Mouse (Mus musculus) thymus, adult 2 months (tissue): ENCODE data around the gene Agmat.

Experiments
- CTCF ChIP-seq: fragments of 200-500 bp; IDR thresholded peaks from 2 replicates; pipeline ENCODE4 v1.5.1; 2012; ENCODE audit warnings: mild to moderate bottlenecking, control low read depth, low read length, moderate library complexity, borderline replicate concordance; ENCODE audit not compliant: control insufficient read depth, poor library complexity, insufficient read depth; ENCODE audit errors: extremely low read depth
- POLR2A ChIP-seq: fragments of 200-500 bp; IDR thresholded peaks from 2 replicates; pipeline ENCODE4 v1.6.1; 2012; ENCODE audit warnings: mild to moderate bottlenecking, low read length, control low read depth, moderate library complexity; ENCODE audit not compliant: control insufficient read depth, poor library complexity, insufficient read depth; ENCODE audit errors: extremely low read depth

GRCm38 (mm10) chr4:141705331-141705730 is 41.1 kb upstream of the Agmat start:
- TF ChIP-seq CTCF (no peak), POLR2A (no peak)
